Mouse (Mus musculus): Measurements from ENCODE around the gene Atox1.

DNA sequence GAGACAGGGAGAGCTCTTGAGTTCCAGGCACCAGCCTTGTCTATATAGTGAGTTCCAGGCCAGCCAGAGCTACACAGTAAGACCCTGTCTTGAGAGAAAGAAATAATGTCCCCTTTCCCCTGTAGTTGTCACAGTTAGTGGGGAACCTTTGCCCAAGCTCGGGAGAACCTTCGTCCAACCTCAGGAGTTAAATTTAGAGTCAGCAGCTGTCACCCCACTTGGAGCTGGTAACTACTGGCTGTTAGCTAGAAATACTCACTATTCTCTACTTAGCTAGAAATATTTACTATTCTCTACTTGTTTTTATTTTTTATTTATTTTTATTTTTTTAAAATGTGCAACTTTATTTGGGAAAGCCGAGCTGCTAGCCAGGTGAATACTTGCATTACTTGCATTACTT lies 12.2 kb upstream of the Atox1 start:
- TF ChIP-seq POLR2A (IDR thresholded peaks at IDR 0.05; ENCODE audit: low read depth, low read length) (no peak), CTCF (conservative IDR thresholded peaks at IDR 0.05; ENCODE audit: insufficient read depth, insufficient read length, low read depth, low read length) (no peak)
